Mouse (Mus musculus): Measurements from ENCODE around the gene Hyal6. TPM values are rescaled to one million over a fixed set of nuclear protein-coding genes. Genes with fewer than 3 reads are reported as not detected.

Gene Hyal6
- total and polyA plus RNA-seq, 3 experiments, result not detected

DNA sequence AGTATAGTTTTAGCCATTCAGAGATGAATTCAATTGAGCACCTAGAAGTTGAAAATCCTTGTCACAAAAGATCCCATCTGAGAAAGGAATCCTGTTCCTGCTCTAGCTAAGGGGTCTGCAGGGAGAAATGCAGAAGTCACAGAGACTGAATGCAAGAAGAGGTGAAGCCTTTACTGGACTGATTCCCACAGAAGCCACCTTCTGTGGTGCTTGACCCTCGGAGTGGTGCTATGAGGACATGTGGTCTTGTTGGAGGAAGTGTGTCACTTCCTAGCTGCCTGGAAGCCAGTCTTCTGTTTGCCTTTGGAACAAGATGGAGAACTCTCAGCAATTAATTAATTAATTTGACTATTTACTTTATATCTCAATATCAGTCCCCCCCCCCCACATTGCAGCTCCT, 4.9 kb upstream of the Hyal6 start:
- H3K9ac ChIP-seq (ENCODE audit: insufficient read depth, low read depth), result no peak overlapping the region
- H3K27me3 ChIP-seq (replicated peaks), result no peaks in the 10 kb centered on the region
- TF ChIP-seq TBP (conservative IDR thresholded peaks at IDR 0.05; ENCODE audit: low read depth, low read length), result no peak
- TF ChIP-seq KAT2A (IDR thresholded peaks at IDR 0.05; ENCODE audit: insufficient replicate concordance, low read length), result no peak
- TF ChIP-seq POLR2A (IDR thresholded peaks at IDR 0.05; ENCODE audit: low read depth, low read length), result no peak
- TF ChIP-seq PAX5 (IDR thresholded peaks at IDR 0.05; ENCODE audit: low read length), result no peak
- no peak for TF ChIP-seq USF1 (IDR thresholded peaks at IDR 0.05; ENCODE audit: low read depth, low read length)
- no peak for TF ChIP-seq POLR2AphosphoS2 (IDR thresholded peaks at IDR 0.05; ENCODE audit: low read depth, low read length)
- no peak for TF ChIP-seq SIN3A (IDR thresholded peaks at IDR 0.05; ENCODE audit: low read length)
- no peak for TF ChIP-seq JUND (conservative IDR thresholded peaks at IDR 0.05; ENCODE audit: low read depth, low read length)
- no peak for TF ChIP-seq HCFC1 (IDR thresholded peaks at IDR 0.05; ENCODE audit: low read depth, low read length)
- TF ChIP-seq RCOR1 (conservative IDR thresholded peaks at IDR 0.05; ENCODE audit: low read depth, low read length), result no peak
- no peak for TF ChIP-seq GABPA (IDR thresholded peaks at IDR 0.05; ENCODE audit: insufficient replicate concordance, low read depth, low read length)
- TF ChIP-seq USF2 (conservative IDR thresholded peaks at IDR 0.05; ENCODE audit: low read depth, low read length), result no peak
- TF ChIP-seq MAX (IDR thresholded peaks at IDR 0.05; ENCODE audit: low read length), result no peak
- no peak for TF ChIP-seq ZMIZ1 (IDR thresholded peaks at IDR 0.05; ENCODE audit: low read depth, low read length)
- no peak overlapping the region for H3K4me2 ChIP-seq (ENCODE audit: insufficient read depth, low read depth, poor library complexity, severe bottlenecking)
- H3K4me1 ChIP-seq (ENCODE audit: control insufficient read depth in 1 of 2, insufficient read depth in 2 of 2), result 0 out of 4 replicates have a peak, but pooled peaks cover 0 to 5% of the 10 kb centered on the region in 2 experiments
- no peak overlapping the region for H3K4me3 ChIP-seq (replicated peaks in 1 of 3; ENCODE audit: low read depth in 2 of 3, low read length in 2 of 3, poor library complexity in 1 of 3)
- H3K36me3 ChIP-seq (replicated peaks in 1 of 2; ENCODE audit: control insufficient read depth in 1 of 2, insufficient read depth in 1 of 2, low read length in 1 of 2), result no peaks in the 10 kb centered on the region
- H3K9me3 ChIP-seq (replicated peaks; ENCODE audit: low read length), result no peaks in the 10 kb centered on the region
- DNase-seq (ENCODE audit: extremely low read depth), result no peak
- in situ Hi-C loops (cut with MboI; ENCODE audit: low pct_ligation_motif_present, low pct_unique_long_range_greater_than_20kb, low sequenced_read_pairs) (no loop called here), dilution Hi-C loops (cut with MboI; ENCODE audit: extremely low pct_ligation_motif_present, extremely low pct_unique_long_range_greater_than_20kb, low sequenced_read_pairs) (no loop called here)
- no peak overlapping the region for H3K27ac ChIP-seq (ENCODE audit: insufficient read depth, low read depth)
- H3K79me2 ChIP-seq (replicated peaks; ENCODE audit: control insufficient read depth, extremely low read depth, insufficient read depth, poor library complexity, severe bottlenecking), result no peaks in the 10 kb centered on the region

DNA sequence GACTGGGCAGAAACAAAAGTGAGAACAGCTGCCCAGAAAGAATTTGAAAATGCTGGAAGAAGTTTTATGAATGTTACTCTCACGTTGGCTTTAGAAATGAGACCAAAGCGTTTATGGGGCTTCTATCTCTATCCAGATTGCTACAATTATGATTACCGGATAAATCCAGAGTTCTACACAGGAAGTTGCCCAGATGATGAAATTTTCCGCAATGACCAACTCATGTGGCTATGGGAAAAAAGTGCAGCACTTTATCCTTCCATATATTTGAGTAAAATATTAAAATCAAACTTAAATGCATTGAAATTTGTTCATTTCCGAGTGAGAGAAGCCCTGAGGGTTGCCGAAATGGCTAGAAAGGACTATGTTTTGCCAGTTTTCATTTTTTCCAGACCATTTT, 1.5 kb downstream of the Hyal6 start:
- Histone ChIP-seq H3K27ac (ENCODE audit: insufficient read depth, low read depth) (no peak overlapping the region), H3K27me3 (replicated peaks) (no peaks in the 10 kb centered on the region), H3K9ac (ENCODE audit: insufficient read depth, low read depth) (no peak overlapping the region), H3K4me1 (ENCODE audit: control insufficient read depth in 1 of 2, insufficient read depth in 2 of 2) (0 out of 4 replicates have a peak, but pooled peaks cover 0 to 3% of the 10 kb centered on the region in 2 experiments), H3K4me2 (ENCODE audit: insufficient read depth, low read depth, poor library complexity, severe bottlenecking) (no peak overlapping the region), H3K4me3 (replicated peaks in 1 of 3; ENCODE audit: low read depth in 2 of 3, low read length in 2 of 3, poor library complexity in 1 of 3) (no peak overlapping the region), H3K36me3 (replicated peaks in 1 of 2; ENCODE audit: control insufficient read depth in 1 of 2, insufficient read depth in 1 of 2, low read length in 1 of 2) (no peaks in the 10 kb centered on the region), H3K9me3 (replicated peaks; ENCODE audit: low read length) (no peaks in the 10 kb centered on the region), H3K79me2 (replicated peaks; ENCODE audit: control insufficient read depth, extremely low read depth, insufficient read depth, poor library complexity, severe bottlenecking) (no peaks in the 10 kb centered on the region)
- dilution Hi-C loops (cut with MboI; ENCODE audit: extremely low pct_ligation_motif_present, extremely low pct_unique_long_range_greater_than_20kb, low sequenced_read_pairs), result no loop called here
- in situ Hi-C loops (cut with MboI; ENCODE audit: low pct_ligation_motif_present, low pct_unique_long_range_greater_than_20kb, low sequenced_read_pairs), result no loop called here
- no peak for TF ChIP-seq ZKSCAN1 (IDR thresholded peaks at IDR 0.05; ENCODE audit: borderline replicate concordance, low read depth, low read length)
- DNase-seq (ENCODE audit: extremely low read depth), result no peak

DNA sequence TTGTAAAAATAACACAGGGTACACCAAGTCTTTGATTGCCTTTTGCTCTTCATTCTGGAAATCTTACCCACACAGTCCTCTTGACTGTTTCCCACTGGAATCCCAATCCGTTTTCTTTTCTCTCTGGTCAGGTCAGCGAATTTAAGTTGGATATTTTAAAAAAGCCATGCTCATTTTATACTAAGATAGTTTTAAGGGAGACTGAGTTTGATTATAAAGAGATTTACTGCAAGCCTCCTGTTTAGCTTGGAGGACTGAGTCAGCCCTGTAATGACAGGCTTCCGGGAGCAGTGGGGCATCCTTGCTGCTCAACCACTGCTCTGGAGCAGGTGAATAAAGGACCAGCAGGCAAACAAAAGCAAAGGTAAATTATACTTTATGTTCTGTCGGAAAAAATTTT, 15.0 kb downstream of the Hyal6 start, which contains the start of gene Hyal4:
Gene Hyal4 (plus strand): TSS at position 301 of the 400 bp plus-strand sequence.
- no peak for TF ChIP-seq GABPA (IDR thresholded peaks at IDR 0.05; ENCODE audit: insufficient replicate concordance, low read depth, low read length)
- no peak for TF ChIP-seq KAT2A (IDR thresholded peaks at IDR 0.05; ENCODE audit: insufficient replicate concordance, low read length)
- no peak for TF ChIP-seq MEF2A (IDR thresholded peaks at IDR 0.05; ENCODE audit: borderline replicate concordance, low read depth, low read length)
- TF ChIP-seq SMC3 (IDR thresholded peaks at IDR 0.05; ENCODE audit: low read depth, low read length), result no peak
- TF ChIP-seq BHLHE40 (IDR thresholded peaks at IDR 0.05; ENCODE audit: low read depth, low read length), result no peak
- no peak for TF ChIP-seq UBTF (IDR thresholded peaks at IDR 0.05; ENCODE audit: low read depth, low read length)
- no peak for TF ChIP-seq ZKSCAN1 (IDR thresholded peaks at IDR 0.05; ENCODE audit: borderline replicate concordance, low read depth, low read length)
- no peak for TF ChIP-seq MAX (IDR thresholded peaks at IDR 0.05; ENCODE audit: low read length)
- TF ChIP-seq POLR2AphosphoS2 (IDR thresholded peaks at IDR 0.05; ENCODE audit: low read depth, low read length), result no peak
- no peak for TF ChIP-seq RCOR1 (conservative IDR thresholded peaks at IDR 0.05; ENCODE audit: low read depth, low read length)
- TF ChIP-seq ZMIZ1 (IDR thresholded peaks at IDR 0.05; ENCODE audit: low read depth, low read length), result no peak
- no peak for TF ChIP-seq POLR2A (IDR thresholded peaks at IDR 0.05; ENCODE audit: low read depth, low read length)
- no peak for TF ChIP-seq CHD2 (IDR thresholded peaks at IDR 0.05; ENCODE audit: low read length)
- no peak for TF ChIP-seq CHD1 (IDR thresholded peaks at IDR 0.05; ENCODE audit: low read depth, low read length)
- no peak for TF ChIP-seq PAX5 (IDR thresholded peaks at IDR 0.05; ENCODE audit: low read length)
- TF ChIP-seq HCFC1 (IDR thresholded peaks at IDR 0.05; ENCODE audit: low read depth, low read length), result no peak
- no peak for TF ChIP-seq MXI1 (IDR thresholded peaks at IDR 0.05; ENCODE audit: low read depth, low read length)
- no peak for TF ChIP-seq RAD21 (IDR thresholded peaks at IDR 0.05; ENCODE audit: low read depth, low read length)
- no peak for TF ChIP-seq ELF1 (IDR thresholded peaks at IDR 0.05; ENCODE audit: low read depth, low read length)
- no peak for TF ChIP-seq USF2 (conservative IDR thresholded peaks at IDR 0.05; ENCODE audit: low read depth, low read length)
- Histone ChIP-seq H3K27me3 (replicated peaks) (no peaks in the 10 kb centered on the region), H3K36me3 (replicated peaks in 1 of 2; ENCODE audit: control insufficient read depth in 1 of 2, insufficient read depth in 1 of 2, low read length in 1 of 2) (no peaks in the 10 kb centered on the region), H3K9me3 (replicated peaks; ENCODE audit: low read length) (no peaks in the 10 kb centered on the region), H3K79me2 (replicated peaks; ENCODE audit: control insufficient read depth, extremely low read depth, insufficient read depth, poor library complexity, severe bottlenecking) (no peaks in the 10 kb centered on the region), H3K4me3 (replicated peaks in 1 of 3; ENCODE audit: low read depth in 2 of 3, low read length in 2 of 3, poor library complexity in 1 of 3) (no peak within 1 kb of the TSS), H3K27ac (ENCODE audit: insufficient read depth, low read depth) (no peak within 1 kb of the TSS), H3K9ac (ENCODE audit: insufficient read depth, low read depth) (no peak within 1 kb of the TSS), H3K4me1 (ENCODE audit: control insufficient read depth in 1 of 2, insufficient read depth in 2 of 2) (no peaks in the 10 kb centered on the region), H3K4me2 (ENCODE audit: insufficient read depth, low read depth, poor library complexity, severe bottlenecking) (no peak within 1 kb of the TSS)
- no peak for DNase-seq (ENCODE audit: extremely low read depth)
- in situ Hi-C loops (cut with MboI; ENCODE audit: low pct_ligation_motif_present, low pct_unique_long_range_greater_than_20kb, low sequenced_read_pairs) (no loop called here), dilution Hi-C loops (cut with MboI; ENCODE audit: extremely low pct_ligation_motif_present, extremely low pct_unique_long_range_greater_than_20kb, low sequenced_read_pairs) (no loop called here)

Measured in CH12.LX (cell line).